Mouse (Mus musculus) limb, embryonic 15.5 days (tissue): ENCODE results near the gene Ctxn1. TPM values are rescaled to one million over a fixed set of nuclear protein-coding genes. Genes with fewer than 3 reads are reported as not detected.

Experiments used
- ATAC-seq: fragments of 200-750 bp; cut with Nextera tagmentation; 2 replicates; pipeline ENCODE4 v1.8.0; 2017; ENCODE audit warnings: low read depth, moderate TSS enrichment; ENCODE audit not compliant: insufficient number of reproducible peaks, low FRiP score, low TSS enrichment
- H3K27ac ChIP-seq: fragments of 300-500 bp; sonication (generic); 2 replicates; pipeline ENCODE4 v1.5.1; 2015; ENCODE audit warnings: moderate library complexity, mild to moderate bottlenecking, inconsistent platforms
- H3K27me3 ChIP-seq: fragments of 300-500 bp; sonication (generic); 2 replicates; pipeline ENCODE4 v1.6.1; 2015; ENCODE audit warnings: inconsistent platforms
- H3K36me3 ChIP-seq: fragments of 300-500 bp; sonication (generic); 2 replicates; pipeline ENCODE4 v1.6.1; 2015; ENCODE audit warnings: inconsistent platforms
- H3K4me1 ChIP-seq: fragments of 300-500 bp; sonication (generic); 2 replicates; pipeline ENCODE4 v1.6.1; 2015; ENCODE audit warnings: inconsistent platforms
- H3K4me2 ChIP-seq: fragments of 300-500 bp; sonication (generic); 2 replicates; pipeline ENCODE4 v1.6.1; 2015; ENCODE audit warnings: mild to moderate bottlenecking, inconsistent platforms
- H3K4me3 ChIP-seq: fragments of 300-500 bp; sonication (generic); 2 replicates; pipeline ENCODE4 v1.5.1; 2015; ENCODE audit warnings: mild to moderate bottlenecking, inconsistent platforms
- H3K9ac ChIP-seq: fragments of 300-500 bp; sonication (generic); 2 replicates; pipeline ENCODE4 v1.6.1; 2015; ENCODE audit warnings: inconsistent platforms
- H3K9me3 ChIP-seq: fragments of 300-500 bp; sonication (generic); 2 replicates; pipeline ENCODE4 v1.6.1; 2016; ENCODE audit warnings: inconsistent platforms
- WGBS: fragments of 180-500 bp; shearing (Covaris S2); methylation state at CpG from one replicate; pipeline ENCODE4 v1.1.7; 2015; 5-methylcytosine and 5-hydroxymethylcytosine counted together
- polyA plus RNA-seq: library from polyadenylated mRNA; unstranded; fragments of >200 nt; fragmentation: Nextera tagmentation; extraction: Ambion mirVana; gene quantifications from 2 replicates; pipeline ENCODE4 v1.2.1, GENCODE M21; 2015

The Ctxn1 gene
- polyA plus RNA-seq, 1 experiment from 2014 or later = 49.8 TPM

GRCm38 (mm10) chr8:4247951-4248540, 11.0 kb downstream of the Ctxn1 start, which contains the start of gene Tgfbr3l:
Gene Tgfbr3l, plus strand, starts transcription at chr8:4248214.
- Histone ChIP-seq H3K27me3 (no peaks in the 10 kb centered on the region), H3K4me2 (no peak within 1 kb of the TSS), H3K4me1 (peaks cover 23% of the 10 kb centered on the region), H3K4me3 (no peak within 1 kb of the TSS), H3K9me3 (no peaks in the 10 kb centered on the region), H3K36me3 (peaks cover 54% of the 10 kb centered on the region), H3K9ac (no peak within 1 kb of the TSS), H3K27ac (no peak within 1 kb of the TSS)
- ATAC-seq = no peak
- WGBS = 86% methylated on average over 15 of the region's 15 CpGs

DNA sequence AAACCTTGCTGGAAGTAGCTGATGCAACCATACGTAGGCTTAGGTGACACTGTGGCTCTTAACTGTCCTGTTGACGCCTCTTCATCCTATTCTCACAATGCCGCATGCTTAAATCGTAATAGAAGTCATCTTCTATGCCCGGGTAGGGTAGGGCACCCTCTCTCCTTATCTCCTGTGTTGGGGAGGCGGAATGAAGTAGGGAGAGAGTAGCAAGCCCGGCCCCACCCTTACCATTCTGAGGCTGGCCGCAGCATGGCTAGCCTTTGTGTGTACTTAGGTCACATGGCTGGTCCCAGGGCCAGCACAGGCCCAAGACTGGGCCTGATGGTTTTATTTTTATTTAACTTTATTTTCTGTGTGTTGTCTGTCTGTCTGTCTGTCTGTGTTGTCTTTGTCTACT, 11.8 kb downstream of the Ctxn1 start:
- no peak overlapping the region for H3K27ac ChIP-seq
- H3K9ac ChIP-seq = no peak overlapping the region

DNA sequence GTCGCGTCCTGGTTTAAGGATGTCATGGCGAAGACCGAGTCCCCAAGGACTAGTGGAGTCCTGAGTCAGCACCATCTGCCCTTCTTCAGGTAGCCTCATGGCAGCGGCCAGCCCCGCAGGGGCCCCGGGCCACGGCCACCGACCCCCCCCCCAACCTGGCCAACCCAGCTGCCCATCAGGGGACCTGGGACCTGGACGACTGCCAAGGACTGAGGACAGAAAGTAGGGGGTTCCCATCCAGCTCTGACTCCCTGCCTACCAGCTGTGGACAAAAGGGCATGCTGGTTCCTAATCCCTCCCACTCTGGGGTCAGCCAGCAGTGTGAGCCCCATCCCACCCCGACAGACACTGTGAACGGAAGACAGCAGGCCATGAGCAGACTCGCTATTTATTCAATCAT, 13.3 kb downstream of the Ctxn1 start:
- Histone ChIP-seq H3K4me3 (no peak overlapping the region), H3K4me1 (peaks cover 23% of the 10 kb centered on the region), H3K27me3 (no peaks in the 10 kb centered on the region), H3K4me2 (no peak overlapping the region), H3K9ac (no peak overlapping the region), H3K27ac (no peak overlapping the region), H3K36me3 (peaks cover 71% of the 10 kb centered on the region), H3K9me3 (no peaks in the 10 kb centered on the region)
- WGBS = 95% methylated on average over 12 of the region's 13 CpGs
- no peak for ATAC-seq

More for the DNA sequence above, 11.8 kb downstream of the Ctxn1 start:
- peaks cover 18% of the 10 kb centered on the region for H3K4me1 ChIP-seq
- WGBS = 93% methylated on average over 8 of the region's 8 CpGs
- no peaks in the 10 kb centered on the region for H3K27me3 ChIP-seq
- H3K36me3 ChIP-seq = peaks cover 62% of the 10 kb centered on the region
- H3K9me3 ChIP-seq = no peaks in the 10 kb centered on the region
- no peak for ATAC-seq
- no peak overlapping the region for H3K4me3 ChIP-seq
- H3K4me2 ChIP-seq = no peak overlapping the region

GRCm38 (mm10) chr8:4245061-4245460, 14.0 kb downstream of the Ctxn1 start:
- H3K9me3 ChIP-seq = no peaks in the 10 kb centered on the region
- 96% methylated on average over 5 of the region's 5 CpGs for WGBS
- H3K4me2 ChIP-seq = no peak overlapping the region
- no peaks in the 10 kb centered on the region for H3K27me3 ChIP-seq
- H3K9ac ChIP-seq = no peak overlapping the region
- ATAC-seq = no peak
- H3K4me3 ChIP-seq = no peak overlapping the region
- peaks cover 24% of the 10 kb centered on the region for H3K4me1 ChIP-seq
- no peak overlapping the region for H3K27ac ChIP-seq
- peaks cover 68% of the 10 kb centered on the region for H3K36me3 ChIP-seq

DNA sequence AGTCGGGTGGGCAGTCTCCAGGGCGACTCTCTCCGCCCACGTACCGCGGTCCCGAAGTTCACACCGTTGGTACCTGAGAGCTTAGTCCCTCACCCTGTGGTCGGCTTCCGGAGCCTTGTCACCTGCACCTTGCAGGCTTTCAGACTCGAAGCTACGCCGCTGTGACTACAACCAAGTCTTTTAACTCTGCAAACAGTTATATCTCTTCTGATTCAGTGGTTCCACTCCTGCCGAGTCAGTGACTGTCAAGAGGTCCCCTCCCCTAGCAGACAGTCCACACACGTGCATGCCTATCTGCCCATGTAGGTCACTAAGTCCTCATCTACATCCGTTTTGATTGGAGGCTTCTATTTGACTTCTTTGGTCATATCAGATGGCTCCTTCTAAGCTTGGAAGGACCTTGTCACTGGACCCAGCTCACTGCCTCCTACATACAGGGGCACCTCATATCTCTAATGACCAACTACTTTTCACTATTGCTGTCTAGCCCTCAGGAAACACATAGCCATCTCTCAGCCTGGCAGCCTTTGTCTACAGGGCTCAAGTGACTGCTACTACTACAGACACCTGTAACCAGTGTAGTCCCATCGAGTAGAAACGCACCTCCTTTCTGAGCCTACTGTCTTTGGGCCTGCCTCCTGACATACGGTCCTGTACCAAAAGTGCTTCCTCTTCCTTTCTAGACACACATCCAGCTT, 19.7 kb downstream of the Ctxn1 start:
- H3K9me3 ChIP-seq = no peaks in the 10 kb centered on the region
- ATAC-seq = no peak
- H3K4me1 ChIP-seq = peaks cover 27% of the 10 kb centered on the region
- peak overlapping the region; percentile 67 for H3K9ac ChIP-seq
- peak overlapping the region; percentile 74 for H3K4me2 ChIP-seq
- 11% methylated on average over 19 of the region's 19 CpGs for WGBS
- H3K27ac ChIP-seq = peak overlapping the region; percentile 96
- H3K4me3 ChIP-seq = peak overlapping the region; percentile 78
- H3K27me3 ChIP-seq = no peaks in the 10 kb centered on the region
- peaks cover 29% of the 10 kb centered on the region for H3K36me3 ChIP-seq

- Histone ChIP-seq H3K9ac (peak within 1 kb of the TSS; percentile 67), H3K9me3 (no peaks in the 10 kb centered on the region), H3K27me3 (no peaks in the 10 kb centered on the region), H3K27ac (peak within 1 kb of the TSS; percentile 96), H3K4me1 (peaks cover 27% of the 10 kb centered on the region), H3K4me3 (peak within 1 kb of the TSS; percentile 78), H3K36me3 (peaks cover 22% of the 10 kb centered on the region), H3K4me2 (peak within 1 kb of the TSS; percentile 74)
- ATAC-seq = peak; percentile 93
- WGBS = under 1% methylated on average over 71 of the region's 71 CpGs
Observed at GRCm38 (mm10) chr8:4238434-4239192, 20.5 kb downstream of the Ctxn1 start, which contains the start of the genes Map2k7 and Gm49320. Gene Map2k7, plus strand, starts transcription at chr8:4238740. Gene Gm49320, plus strand, starts transcription at chr8:4238865.

- 0 out of 2 replicates have a peak, but pooled peaks have one; percentile 0 for ATAC-seq
- H3K9ac ChIP-seq = peak overlapping the region; percentile 67
- peak overlapping the region; percentile 96 for H3K27ac ChIP-seq
- WGBS = 21% methylated on average over 15 of the region's 15 CpGs
- H3K9me3 ChIP-seq = no peaks in the 10 kb centered on the region
- H3K4me3 ChIP-seq = peak overlapping the region; percentile 78
- H3K27me3 ChIP-seq = no peaks in the 10 kb centered on the region
- H3K4me1 ChIP-seq = peaks cover 27% of the 10 kb centered on the region
- peaks cover 15% of the 10 kb centered on the region for H3K36me3 ChIP-seq
- H3K4me2 ChIP-seq = peak overlapping the region; percentile 64
Observed at GRCm38 (mm10) chr8:4237814-4238433, 21.1 kb downstream of the Ctxn1 start.

DNA sequence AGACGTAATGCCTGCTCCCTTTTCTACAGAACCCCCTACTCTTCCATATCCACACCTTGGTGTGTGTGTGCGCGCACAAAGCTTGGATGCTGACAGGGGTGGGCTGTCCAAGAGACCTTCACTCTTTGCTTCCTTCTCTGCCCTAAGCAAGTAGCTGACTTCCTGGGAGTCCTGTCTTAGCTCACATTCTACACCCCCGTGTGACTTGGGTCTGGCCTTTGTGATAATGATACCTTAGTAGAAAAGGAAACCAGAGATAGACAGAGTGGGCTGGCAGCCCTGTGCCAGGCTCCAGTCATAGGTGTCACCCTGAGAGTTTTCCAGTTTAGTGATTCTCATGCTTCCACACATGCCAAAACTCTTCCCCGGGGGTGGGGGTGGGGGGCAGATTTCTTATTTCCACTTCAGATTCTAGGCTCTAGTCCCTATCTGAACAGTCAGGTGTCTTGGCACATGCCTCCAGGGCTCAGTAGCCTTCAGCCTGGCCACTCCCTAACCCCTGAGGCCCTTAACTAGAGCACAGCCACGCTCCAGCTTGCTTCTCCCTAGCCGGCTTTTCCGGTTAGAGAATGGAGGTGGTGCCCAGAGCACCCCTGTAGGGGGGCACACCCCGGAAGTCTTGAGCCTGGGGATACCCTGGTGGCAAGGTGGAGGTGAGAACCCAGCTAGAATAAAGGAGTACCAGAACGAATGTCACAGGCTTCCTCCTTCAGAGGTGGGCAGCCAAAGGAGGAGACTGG, 28.3 kb downstream of the Ctxn1 start:
- Histone ChIP-seq H3K27ac (no peak overlapping the region), H3K9me3 (no peaks in the 10 kb centered on the region), H3K27me3 (peaks cover 24% of the 10 kb centered on the region), H3K9ac (no peak overlapping the region), H3K36me3 (no peaks in the 10 kb centered on the region), H3K4me2 (no peak overlapping the region), H3K4me3 (no peak overlapping the region), H3K4me1 (peaks cover 10% of the 10 kb centered on the region)
- no peak for ATAC-seq
- 43% methylated on average over 10 of the region's 10 CpGs for WGBS

- H3K36me3 ChIP-seq = no peaks in the 10 kb centered on the region
- no peaks in the 10 kb centered on the region for H3K9me3 ChIP-seq
- no peak overlapping the region for H3K9ac ChIP-seq
- ATAC-seq = no peak
- WGBS = 63% methylated on average over 5 of the region's 5 CpGs
- peaks cover 10% of the 10 kb centered on the region for H3K4me1 ChIP-seq
- no peak overlapping the region for H3K4me3 ChIP-seq
- no peak overlapping the region for H3K4me2 ChIP-seq
- H3K27ac ChIP-seq = no peak overlapping the region
- peaks cover 26% of the 10 kb centered on the region for H3K27me3 ChIP-seq
Observed at GRCm38 (mm10) chr8:4229784-4230183, 29.3 kb downstream of the Ctxn1 start.

DNA sequence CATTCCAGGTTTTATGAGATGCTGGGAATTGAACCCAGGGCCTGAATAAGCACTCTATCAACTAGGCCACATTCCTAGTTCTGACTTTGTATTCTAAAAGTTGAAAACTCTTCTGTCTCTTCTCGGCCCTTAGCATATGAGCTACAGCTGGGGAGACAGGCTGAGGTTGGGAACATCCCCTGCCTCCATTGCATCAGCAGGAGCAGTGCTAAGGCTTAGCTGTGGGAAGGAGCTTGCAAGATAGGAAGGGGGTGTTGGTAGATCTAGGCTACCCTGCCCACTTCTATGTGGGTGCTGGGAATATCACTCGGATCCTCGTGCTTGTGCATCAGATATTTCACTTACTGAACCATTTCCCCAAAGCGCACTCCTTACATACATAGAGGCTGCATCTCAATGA, 31.2 kb downstream of the Ctxn1 start:
- H3K27me3 ChIP-seq = peaks cover 26% of the 10 kb centered on the region
- H3K9me3 ChIP-seq = no peaks in the 10 kb centered on the region
- H3K4me3 ChIP-seq = no peak overlapping the region
- no peak overlapping the region for H3K27ac ChIP-seq
- no peaks in the 10 kb centered on the region for H3K36me3 ChIP-seq
- ATAC-seq = no peak
- H3K9ac ChIP-seq = no peak overlapping the region
- no peak overlapping the region for H3K4me2 ChIP-seq
- WGBS = 90% methylated on average over 4 of the region's 4 CpGs
- H3K4me1 ChIP-seq = peaks cover 10% of the 10 kb centered on the region

- no peaks in the 10 kb centered on the region for H3K9me3 ChIP-seq
- no peak within 1 kb of the TSS for H3K27ac ChIP-seq
- H3K27me3 ChIP-seq = peaks cover 26% of the 10 kb centered on the region
- 4% methylated on average over 33 of the region's 33 CpGs for WGBS
- no peaks in the 10 kb centered on the region for H3K36me3 ChIP-seq
- peak within 1 kb of the TSS; percentile 32 for H3K4me3 ChIP-seq
- peaks cover 10% of the 10 kb centered on the region for H3K4me1 ChIP-seq
- H3K9ac ChIP-seq = no peak within 1 kb of the TSS
- ATAC-seq = no peak
- H3K4me2 ChIP-seq = peak within 1 kb of the TSS; percentile 37
Observed at GRCm38 (mm10) chr8:4226739-4227347, 32.2 kb downstream of the Ctxn1 start, which contains the start of gene Lrrc8e. Gene Lrrc8e, plus strand, starts transcription at chr8:4226827.
